Mouse (Mus musculus) thymus, adult 2 months (tissue): ENCODE measurements around the gene Vezt.

Experiments used
- CTCF ChIP-seq: fragments of 200-500 bp; IDR thresholded peaks from 2 replicates; pipeline ENCODE4 v1.5.1; 2012; ENCODE audit warnings: mild to moderate bottlenecking, control low read depth, low read length, moderate library complexity, borderline replicate concordance; ENCODE audit not compliant: control insufficient read depth, poor library complexity, insufficient read depth; ENCODE audit errors: extremely low read depth
- POLR2A ChIP-seq: fragments of 200-500 bp; IDR thresholded peaks from 2 replicates; pipeline ENCODE4 v1.6.1; 2012; ENCODE audit warnings: mild to moderate bottlenecking, low read length, control low read depth, moderate library complexity; ENCODE audit not compliant: control insufficient read depth, poor library complexity, insufficient read depth; ENCODE audit errors: extremely low read depth

- TF ChIP-seq CTCF: no peak
- no peak for TF ChIP-seq POLR2A
Measured at GRCm38 (mm10) chr10:94049121-94049520, 13.5 kb upstream of the Vezt start.
